Mouse (Mus musculus) neutrophil, adult 65 days (primary cell): ENCODE results near the gene Alyref. TPM values are rescaled to one million over a fixed set of nuclear protein-coding genes. Genes with fewer than 3 reads are reported as not detected.

Source experiments
- total RNA-seq: library from RNA; stranded (reverse); gene quantifications from 2 replicates; pipeline ENCODE4 v1.2.4, GENCODE M21; 2023

Gene Alyref
- 116 and 122 TPM in 2 replicates for total RNA-seq

GRCm38 (mm10) chr11:120598283-120598989, at the start of gene Alyref, which contains the start of gene Anapc11:
TSS of gene Alyref (minus strand) at chr11:120598365.
TSS of gene Anapc11 (plus strand) at chr11:120598421.

DNA sequence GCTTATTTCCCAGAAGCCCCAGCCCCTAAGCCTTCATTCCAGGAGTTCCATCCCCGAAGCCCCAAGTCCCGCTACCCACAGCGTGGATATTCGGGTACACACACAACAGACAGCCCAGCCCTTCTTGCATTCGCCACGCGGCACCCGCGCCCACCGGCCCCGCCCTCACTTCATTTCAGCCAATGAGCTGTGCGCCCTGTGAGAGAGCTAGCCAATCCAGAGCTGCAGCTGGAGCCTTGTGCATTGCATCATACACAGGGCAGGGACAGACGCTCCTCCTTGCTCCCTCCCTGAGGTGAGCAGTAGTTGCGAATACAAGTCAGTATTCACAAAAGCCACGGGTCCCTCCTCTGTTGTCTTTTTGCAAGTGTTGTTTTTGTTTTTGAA, 45.4 kb upstream of the Alyref start, which contains the start of gene Pycr1:
Gene Pycr1, minus strand, starts transcription at position 169 of the 387 bp plus-strand sequence.

GRCm38 (mm10) chr11:120633520-120634343, 35.6 kb upstream of the Alyref start, which contains the start of gene Mafg:
TSS of gene Mafg (minus strand) at chr11:120633600.

GRCm38 (mm10) chr11:120625152-120625775, 27.1 kb upstream of the Alyref start, which contains the start of gene Sirt7:
TSS of gene Sirt7 (minus strand) at chr11:120625240.

GRCm38 (mm10) chr11:120617519-120618112, 19.5 kb upstream of the Alyref start, which contains the start of gene Pcyt2:
TSS of gene Pcyt2 (minus strand) at chr11:120617936.

GRCm38 (mm10) chr11:120608241-120609034, 10.3 kb upstream of the Alyref start, which contains the start of gene Npb:
TSS of gene Npb (plus strand) at chr11:120608477.

DNA sequence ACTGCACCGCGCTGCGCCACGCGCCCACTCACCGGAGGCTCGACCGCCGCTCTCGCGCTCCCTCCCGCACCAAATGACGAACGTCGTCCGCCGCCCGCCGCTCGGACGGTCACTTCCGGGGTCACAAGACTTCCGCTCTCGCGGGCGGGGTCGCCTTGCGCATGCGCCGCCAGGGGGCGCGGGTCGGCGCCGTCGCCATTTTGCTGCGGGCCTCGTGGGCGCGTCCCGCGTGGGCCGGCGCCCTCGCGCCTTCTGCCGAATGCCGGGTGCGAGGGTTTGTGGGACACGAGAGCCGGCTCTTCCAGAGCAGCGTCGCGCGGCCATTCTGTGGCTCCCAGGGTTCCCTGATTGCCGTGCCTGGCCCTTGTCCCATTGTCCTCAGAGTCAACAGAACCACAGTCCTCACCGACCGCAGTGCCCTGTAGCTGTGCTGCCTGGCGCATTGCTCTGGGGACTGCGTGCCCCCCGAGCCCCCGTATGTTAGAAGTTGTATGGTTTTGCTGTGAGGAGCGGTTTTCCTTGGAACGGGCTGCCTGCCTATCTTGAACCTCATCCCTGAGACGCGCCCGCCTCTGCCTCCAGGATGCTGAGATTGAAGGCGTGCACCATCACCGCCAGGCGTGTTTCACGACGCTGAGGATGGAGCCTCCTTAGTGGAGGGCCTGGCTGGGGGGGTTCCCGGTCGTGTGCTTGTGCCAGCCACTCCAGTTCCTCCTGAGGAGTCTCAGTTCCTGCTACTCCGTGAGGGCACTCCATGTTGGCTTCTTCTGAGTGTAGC, 16.5 kb downstream of the Alyref start, which contains the start of gene Arhgdia:
Gene Arhgdia, minus strand, starts transcription at position 135 of the 778 bp plus-strand sequence.

DNA sequence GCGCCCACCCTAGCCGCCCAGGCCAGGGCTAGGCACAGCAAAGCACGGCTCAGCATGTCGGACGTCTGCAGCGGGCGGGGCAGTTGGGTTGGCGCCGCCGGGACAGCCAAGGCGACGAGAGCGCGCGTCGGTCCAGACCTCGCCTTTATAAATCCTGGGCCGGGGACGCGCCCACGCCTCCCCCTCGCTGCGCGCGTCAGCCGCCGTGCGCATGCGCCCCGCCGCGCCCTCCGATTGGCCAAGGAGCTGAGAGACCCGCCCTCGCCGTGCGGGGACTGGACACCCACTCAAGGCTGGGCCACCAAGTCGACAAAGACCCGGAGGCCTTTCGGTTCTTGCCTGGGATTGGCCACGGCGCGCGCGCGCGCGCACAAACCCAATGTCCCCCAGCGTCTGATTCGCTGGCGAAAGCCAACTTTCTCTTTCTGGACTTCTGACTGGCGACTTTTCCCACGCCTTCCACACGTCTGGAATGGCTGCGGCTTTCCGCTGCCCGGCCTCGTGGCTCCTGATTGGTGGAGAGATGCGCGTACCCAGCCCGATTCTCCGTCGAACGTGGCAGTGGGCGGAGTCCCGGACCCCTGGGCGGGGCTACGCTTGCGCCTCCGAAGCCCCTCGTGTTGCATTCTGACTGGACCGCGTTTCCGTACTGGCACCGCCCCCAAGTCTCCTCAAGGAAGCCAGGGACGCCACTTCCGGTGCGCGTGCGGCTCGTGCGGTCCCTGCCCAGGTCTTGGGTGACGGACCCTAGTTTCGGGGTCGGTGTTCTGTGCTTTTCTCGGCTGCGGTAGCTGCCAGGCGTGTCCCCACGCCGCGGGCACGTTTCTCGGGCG, 25.2 kb downstream of the Alyref start, which contains the start of gene P4hb:
Gene P4hb, minus strand, starts transcription at position 502 of the 833 bp plus-strand sequence.

DNA sequence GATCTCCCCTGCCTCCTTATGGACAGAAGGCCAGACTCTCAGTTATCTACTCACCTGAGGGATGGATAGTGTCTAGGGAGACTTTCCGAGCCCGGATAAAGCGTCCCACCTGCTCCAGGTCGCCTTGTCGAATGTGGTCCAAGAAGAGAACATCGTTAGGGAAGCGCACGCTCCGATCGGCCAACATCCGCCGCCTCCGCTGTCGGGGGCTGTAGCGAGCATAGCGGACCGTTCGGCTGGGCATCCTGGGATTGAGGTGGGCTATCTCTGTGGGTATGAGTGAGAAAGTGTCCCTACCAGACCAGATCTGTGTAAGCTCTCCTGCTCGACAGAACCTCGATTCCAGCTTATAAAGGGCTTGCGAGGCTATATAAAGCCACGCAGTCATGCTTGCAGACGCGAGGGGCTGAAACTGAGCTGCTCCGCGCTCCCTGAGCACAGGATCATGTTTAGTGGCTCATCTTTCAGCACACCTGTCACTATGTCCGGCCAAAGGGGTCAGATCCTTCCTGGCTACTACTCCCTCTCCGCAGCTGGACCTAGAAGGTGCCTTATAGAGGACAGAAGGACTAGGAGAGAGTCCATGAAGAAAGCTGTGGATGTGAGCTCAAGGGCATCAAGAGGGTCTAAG, 47.2 kb downstream of the Alyref start, which contains the start of gene Ppp1r27:
Gene Ppp1r27, minus strand, starts transcription at position 323 of the 631 bp plus-strand sequence.

DNA sequence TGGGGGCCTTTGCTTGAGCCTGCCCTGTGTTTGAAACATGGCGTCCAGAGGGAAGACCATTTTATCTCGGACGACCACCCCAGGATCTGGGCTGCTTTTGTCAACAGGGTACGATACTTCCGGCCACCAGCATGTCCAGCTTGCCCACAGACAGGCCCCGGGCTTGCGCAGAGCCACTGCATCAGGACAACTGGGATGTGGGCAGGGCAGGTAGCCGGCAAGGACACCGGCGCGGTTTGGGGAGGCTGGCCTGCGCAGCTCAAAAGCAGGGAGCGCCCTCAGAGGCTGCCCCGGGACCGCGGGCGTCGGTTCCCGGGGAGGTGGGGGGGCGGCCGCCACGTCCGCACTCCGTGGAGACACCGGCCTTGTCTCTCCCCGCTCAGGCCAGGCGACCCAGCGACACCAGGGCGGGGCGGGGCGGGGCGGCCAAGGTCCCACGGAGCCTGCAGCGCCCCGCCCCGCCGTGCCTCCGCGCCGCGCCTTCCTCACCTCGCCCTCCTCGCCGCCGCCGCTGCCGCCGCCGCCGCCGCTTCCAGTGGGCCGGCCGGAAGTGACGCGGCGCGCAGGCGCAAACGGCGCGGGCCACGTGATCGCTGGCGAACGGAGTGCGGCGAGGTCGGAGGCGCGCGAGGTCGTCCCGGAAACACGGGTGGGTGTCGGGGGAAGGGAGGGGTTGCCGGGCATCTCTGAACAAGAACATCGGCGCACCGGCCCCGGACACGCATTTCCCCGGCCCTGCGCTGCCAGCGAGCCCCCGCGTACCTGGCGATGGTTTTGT, 48.8 kb downstream of the Alyref start, which contains the start of gene Mcrip1:
Gene Mcrip1, minus strand, starts transcription at position 560 of the 778 bp plus-strand sequence.

Other genes with a start within 250 kb of the Alyref start
- 3,631 and 3,848 TPM in 2 replicates for gene Actg1, start 249.8 kb downstream of the Alyref start, total RNA-seq
- not detected in 2 replicates for gene Fscn2, start 236.8 kb downstream of the Alyref start, total RNA-seq
- 12.8 and 19.4 TPM in 2 replicates for gene Faap100, start 219.6 kb downstream of the Alyref start, total RNA-seq
- 36.9 and 53.5 TPM in 2 replicates for gene Nploc4, start 160.7 kb downstream of the Alyref start, total RNA-seq
- gene Tspan10, start 155.7 kb downstream of the Alyref start, total RNA-seq, result 0.84 TPM in 1 of 2 replicates, not detected in the other
- not detected in 2 replicates for gene Pde6g, start 144.9 kb downstream of the Alyref start, total RNA-seq
- 2.0 and 4.8 TPM in 2 replicates for gene Oxld1, start 140.3 kb downstream of the Alyref start, total RNA-seq
- 7.4 and 8.1 TPM in 2 replicates for gene Ccdc137, start 140.2 kb downstream of the Alyref start, total RNA-seq
- gene Arl16, start 130.8 kb downstream of the Alyref start, total RNA-seq, result 5.6 and 7.2 TPM in 2 replicates
- gene Mrpl12, start 113.8 kb downstream of the Alyref start, total RNA-seq, result 12.8 and 16.8 TPM in 2 replicates
- gene Slc25a10, start 106.5 kb downstream of the Alyref start, total RNA-seq, result 11.2 and 13.4 TPM in 2 replicates
- not detected in 2 replicates for gene Gcgr, start 67.7 kb downstream of the Alyref start, total RNA-seq
- 28.8 and 31.9 TPM in 2 replicates for gene Mcrip1, start 48.6 kb downstream of the Alyref start, total RNA-seq
- gene Ppp1r27, start 47.2 kb downstream of the Alyref start, total RNA-seq, result not detected in 2 replicates
- gene P4hb, start 25.1 kb downstream of the Alyref start, total RNA-seq, result 245 and 272 TPM in 2 replicates
- gene Arhgdia, start 16.7 kb downstream of the Alyref start, total RNA-seq, result 428 and 459 TPM in 2 replicates
- gene Anapc11, start 56 bp upstream of the Alyref start, total RNA-seq, result 36.8 and 40.0 TPM in 2 replicates
- gene Npb, start 10.1 kb upstream of the Alyref start, total RNA-seq, result 1.5 TPM in 1 of 2 replicates, not detected in the other
- 28.9 and 43.8 TPM in 2 replicates for gene Pcyt2, start 19.6 kb upstream of the Alyref start, total RNA-seq
- gene Sirt7, start 26.9 kb upstream of the Alyref start, total RNA-seq, result 114 and 133 TPM in 2 replicates
- 122 and 149 TPM in 2 replicates for gene Mafg, start 35.2 kb upstream of the Alyref start, total RNA-seq
- 1.4 and 1.5 TPM in 2 replicates for gene Pycr1, start 45.4 kb upstream of the Alyref start, total RNA-seq
- not detected in 2 replicates for gene Myadml2, start 49.8 kb upstream of the Alyref start, total RNA-seq
- not detected in 2 replicates for gene Notum, start 62.8 kb upstream of the Alyref start, total RNA-seq
- gene Aspscr1, start 74.6 kb upstream of the Alyref start, total RNA-seq, result 82.0 and 103 TPM in 2 replicates
- gene Cenpx, start 115.4 kb upstream of the Alyref start, total RNA-seq, result 30.2 and 33.5 TPM in 2 replicates
- 9.1 and 10.4 TPM in 2 replicates for gene Lrrc45, start 115.6 kb upstream of the Alyref start, total RNA-seq
- gene Rac3, start 123.1 kb upstream of the Alyref start, total RNA-seq, result 0.88 and 1.2 TPM in 2 replicates
- gene Dcxr, start 128.9 kb upstream of the Alyref start, total RNA-seq, result 5.6 and 6.1 TPM in 2 replicates
- 2.3 and 2.9 TPM in 2 replicates for gene Cbr2, start 133.7 kb upstream of the Alyref start, total RNA-seq
- 36.2 and 41.5 TPM in 2 replicates for gene Hmga1b, start 164.4 kb upstream of the Alyref start, total RNA-seq
- 12.0 and 12.2 TPM in 2 replicates for gene Rfng, start 185.8 kb upstream of the Alyref start, total RNA-seq
- gene Gps1, start 185.9 kb upstream of the Alyref start, total RNA-seq, result 34.8 and 43.3 TPM in 2 replicates
- 23.4 and 32.1 TPM in 2 replicates for gene Dus1l, start 198.0 kb upstream of the Alyref start, total RNA-seq
- gene Fasn, start 226.2 kb upstream of the Alyref start, total RNA-seq, result 18.5 and 25.7 TPM in 2 replicates